Mouse (Mus musculus): ENCODE results near the gene Cenpc1. TPM values are rescaled to one million over a fixed set of nuclear protein-coding genes. Genes with fewer than 3 reads are reported as not detected.

The Cenpc1 gene
- polyA plus RNA-seq, 1 experiment, result 1.7 TPM

DNA sequence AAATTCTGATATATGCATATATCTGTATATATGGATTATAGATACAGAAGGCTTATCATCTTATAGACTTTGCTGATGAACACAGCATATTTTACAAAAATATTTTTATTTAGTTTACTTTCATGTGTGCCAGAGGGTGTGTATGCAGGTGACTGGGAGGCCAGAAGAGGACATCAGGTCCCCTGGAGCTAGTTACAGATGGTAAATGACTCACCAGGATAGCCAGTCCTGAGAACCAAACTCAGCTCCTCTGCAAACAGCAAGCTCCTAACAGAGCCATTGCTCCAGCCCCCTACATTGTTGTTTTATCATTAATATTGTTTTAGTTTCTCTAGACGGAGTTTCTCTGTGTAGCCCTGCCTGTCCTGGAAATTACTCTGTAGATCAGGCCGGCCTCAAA lies 35.6 kb downstream of the Cenpc1 start:
- no peak for TF ChIP-seq FLI1 (IDR thresholded peaks at IDR 0.05; ENCODE audit: low read length)
- TF ChIP-seq GATA1 (IDR thresholded peaks at IDR 0.05; ENCODE audit: borderline replicate concordance, low read length), result no peak
- H3K27me3 ChIP-seq (replicated peaks), result no peaks in the 10 kb centered on the region
- H3K4me1 ChIP-seq, result no peaks in the 10 kb centered on the region
- H3K9me3 ChIP-seq, result no peaks in the 10 kb centered on the region
- H3K4me3 ChIP-seq (replicated peaks), result no peak overlapping the region
- H3K36me3 ChIP-seq (replicated peaks; ENCODE audit: low read length), result peaks cover 92% of the 10 kb centered on the region

- no peaks in the 10 kb centered on the region for H3K36me3 ChIP-seq (replicated peaks; ENCODE audit: low read length)
- peaks cover 10% of the 10 kb centered on the region for H3K9me3 ChIP-seq
- H3K4me3 ChIP-seq (replicated peaks), result no peak overlapping the region
- TF ChIP-seq FLI1 (IDR thresholded peaks at IDR 0.05; ENCODE audit: low read length) (no peak), GATA1 (IDR thresholded peaks at IDR 0.05; ENCODE audit: borderline replicate concordance, low read length) (no peak)
- no peaks in the 10 kb centered on the region for H3K4me1 ChIP-seq
- no peaks in the 10 kb centered on the region for H3K27me3 ChIP-seq (replicated peaks)
Observed at GRCm38 (mm10) chr5:85996545-85997510, 68.6 kb downstream of the Cenpc1 start.

- Histone ChIP-seq H3K9me3 (peaks cover 10% of the 10 kb centered on the region), H3K4me1 (no peaks in the 10 kb centered on the region), H3K27me3 (replicated peaks) (no peaks in the 10 kb centered on the region), H3K36me3 (replicated peaks; ENCODE audit: low read length) (no peaks in the 10 kb centered on the region), H3K4me3 (replicated peaks) (no peak overlapping the region)
- TF ChIP-seq GATA1 (IDR thresholded peaks at IDR 0.05; ENCODE audit: borderline replicate concordance, low read length) (no peak), FLI1 (IDR thresholded peaks at IDR 0.05; ENCODE audit: low read length) (no peak)
Observed at GRCm38 (mm10) chr5:85994551-85994950, 70.8 kb downstream of the Cenpc1 start.

DNA sequence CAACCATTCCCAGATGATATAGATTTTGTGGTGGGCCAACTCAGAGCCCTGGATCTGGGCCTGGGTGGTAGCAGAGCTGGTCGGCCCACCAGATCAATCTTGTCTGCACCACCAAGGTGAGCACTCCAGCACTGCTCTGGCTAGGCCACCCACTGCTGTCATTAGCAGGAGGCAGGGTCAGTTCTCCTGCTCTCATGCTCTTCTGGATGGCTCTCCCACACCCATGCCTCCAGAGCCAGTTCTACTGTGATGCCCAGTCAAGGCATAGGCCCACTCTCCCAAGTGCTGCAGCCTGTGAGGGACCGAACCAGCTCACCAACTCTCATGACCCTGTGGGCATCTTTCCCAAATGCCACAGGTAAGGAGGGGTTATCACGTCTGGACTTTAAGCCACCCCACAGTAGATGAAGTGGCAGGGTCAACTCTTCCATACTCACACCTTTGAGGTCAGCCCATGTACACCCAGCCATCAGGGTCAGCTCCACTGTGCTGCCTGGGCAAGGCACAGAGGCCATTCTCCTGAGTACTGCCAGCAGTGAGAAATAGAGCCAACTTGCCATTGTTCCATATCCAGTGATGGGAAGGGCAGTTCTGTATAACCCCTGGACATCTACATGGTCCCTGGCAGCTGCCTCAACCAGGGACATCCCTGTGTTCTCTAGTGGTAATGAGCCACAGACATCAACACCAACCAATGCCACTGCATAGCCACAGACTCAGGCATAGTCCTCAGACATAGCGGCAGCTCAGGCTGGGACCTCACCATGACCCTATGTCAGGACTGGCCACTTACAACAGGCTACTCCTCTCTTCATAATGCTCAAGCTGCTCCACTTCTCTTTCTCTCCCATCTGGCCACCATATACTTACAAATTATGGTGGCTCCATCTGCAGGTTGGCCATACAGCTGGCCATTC lies 72.3 kb downstream of the Cenpc1 start:
- Histone ChIP-seq H3K4me1 (no peaks in the 10 kb centered on the region), H3K27me3 (replicated peaks) (no peaks in the 10 kb centered on the region), H3K9me3 (peaks cover 10% of the 10 kb centered on the region), H3K36me3 (replicated peaks; ENCODE audit: low read length) (no peaks in the 10 kb centered on the region), H3K4me3 (replicated peaks) (no peak overlapping the region)
- TF ChIP-seq GATA1 (IDR thresholded peaks at IDR 0.05; ENCODE audit: borderline replicate concordance, low read length), result no peak
- no peak for TF ChIP-seq FLI1 (IDR thresholded peaks at IDR 0.05; ENCODE audit: low read length)

GRCm38 (mm10) chr5:85992055-85992454 lies 73.3 kb downstream of the Cenpc1 start:
- H3K9me3 ChIP-seq, result no peaks in the 10 kb centered on the region
- H3K36me3 ChIP-seq (replicated peaks; ENCODE audit: low read length), result no peaks in the 10 kb centered on the region
- H3K27me3 ChIP-seq (replicated peaks), result no peaks in the 10 kb centered on the region
- H3K4me3 ChIP-seq (replicated peaks), result no peak overlapping the region
- H3K4me1 ChIP-seq, result no peaks in the 10 kb centered on the region
- TF ChIP-seq FLI1 (IDR thresholded peaks at IDR 0.05; ENCODE audit: low read length) (no peak), GATA1 (IDR thresholded peaks at IDR 0.05; ENCODE audit: borderline replicate concordance, low read length) (no peak)

DNA sequence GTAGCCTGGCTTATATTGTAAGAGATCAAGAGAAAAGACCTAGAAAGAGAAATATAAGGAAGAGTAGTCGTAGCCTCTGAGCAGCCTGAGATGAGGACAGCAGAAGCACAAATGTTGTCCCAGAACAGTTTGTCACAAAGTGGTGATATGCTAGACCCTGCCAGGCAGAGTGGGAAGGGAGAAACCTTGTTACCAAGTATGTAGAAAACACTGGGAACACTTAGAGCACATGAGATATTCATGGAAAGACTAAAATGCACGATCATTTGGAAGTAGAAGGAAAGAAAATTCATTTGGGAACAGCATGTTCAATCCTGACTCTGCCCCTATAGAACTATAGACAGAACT lies 77.9 kb downstream of the Cenpc1 start:
- Histone ChIP-seq H3K36me3 (replicated peaks; ENCODE audit: low read length) (no peaks in the 10 kb centered on the region), H3K4me1 (no peaks in the 10 kb centered on the region), H3K9me3 (no peaks in the 10 kb centered on the region), H3K4me3 (replicated peaks) (no peak overlapping the region), H3K27me3 (replicated peaks) (no peaks in the 10 kb centered on the region)
- TF ChIP-seq FLI1 (IDR thresholded peaks at IDR 0.05; ENCODE audit: low read length) (no peak), GATA1 (IDR thresholded peaks at IDR 0.05; ENCODE audit: borderline replicate concordance, low read length) (no peak)

- no peak overlapping the region for H3K4me3 ChIP-seq (replicated peaks)
- no peaks in the 10 kb centered on the region for H3K36me3 ChIP-seq (replicated peaks; ENCODE audit: low read length)
- TF ChIP-seq GATA1 (IDR thresholded peaks at IDR 0.05; ENCODE audit: borderline replicate concordance, low read length) (no peak), FLI1 (IDR thresholded peaks at IDR 0.05; ENCODE audit: low read length) (no peak)
- H3K27me3 ChIP-seq (replicated peaks), result no peaks in the 10 kb centered on the region
- H3K9me3 ChIP-seq, result no peaks in the 10 kb centered on the region
- H3K4me1 ChIP-seq, result no peaks in the 10 kb centered on the region
Observed at GRCm38 (mm10) chr5:85986734-85987515, 78.5 kb downstream of the Cenpc1 start.

DNA sequence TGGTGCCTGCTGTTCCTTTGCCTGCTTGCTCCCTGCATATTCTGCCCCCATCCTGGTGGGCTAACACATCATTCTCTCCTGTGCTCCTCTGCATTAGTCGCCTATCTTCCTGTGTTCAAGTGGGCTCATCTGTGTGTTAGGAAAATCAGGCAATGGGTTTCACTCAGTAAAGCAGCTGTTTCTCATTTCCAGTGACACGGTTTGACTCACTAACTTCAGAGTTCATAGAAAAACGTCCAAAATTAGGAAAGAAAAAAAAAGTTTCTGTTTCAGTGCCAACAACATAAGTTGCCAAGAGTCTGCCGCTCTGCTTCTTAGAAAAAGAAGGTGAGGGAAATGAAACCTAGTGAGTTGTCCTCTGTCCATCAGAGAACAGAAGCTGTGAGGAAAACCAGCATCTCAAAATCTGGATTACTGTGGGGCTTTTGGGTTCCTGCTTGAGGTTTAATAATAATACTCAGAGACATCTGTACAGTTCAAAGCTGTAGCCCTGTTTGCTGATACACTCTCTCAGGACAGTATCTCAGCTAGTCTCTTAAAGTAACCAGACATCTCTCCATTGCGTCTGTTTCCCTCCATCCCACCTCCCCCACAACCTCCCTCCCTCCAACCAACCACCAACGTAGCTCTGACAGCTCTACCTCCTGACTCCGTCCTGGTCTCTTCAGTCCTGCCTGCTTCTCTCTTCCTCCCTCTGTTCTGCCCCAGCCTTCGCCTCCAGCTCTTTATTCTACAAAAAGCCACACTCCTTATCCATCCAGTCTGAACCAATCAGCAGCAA lies 87.5 kb downstream of the Cenpc1 start:
- Histone ChIP-seq H3K4me1 (no peaks in the 10 kb centered on the region), H3K4me3 (replicated peaks) (no peak overlapping the region), H3K9me3 (0 out of 2 replicates have a peak, but pooled peaks cover 3% of the 10 kb centered on the region), H3K36me3 (replicated peaks; ENCODE audit: low read length) (no peaks in the 10 kb centered on the region), H3K27me3 (replicated peaks) (no peaks in the 10 kb centered on the region)
- TF ChIP-seq FLI1 (IDR thresholded peaks at IDR 0.05; ENCODE audit: low read length), result no peak
- no peak for TF ChIP-seq GATA1 (IDR thresholded peaks at IDR 0.05; ENCODE audit: borderline replicate concordance, low read length)
